Mouse (Mus musculus): Measurements from ENCODE around the gene Ptn. TPM values are rescaled to one million over a fixed set of nuclear protein-coding genes. Genes with fewer than 3 reads are reported as not detected.

Ptn gene
- not detected for total RNA-seq (2023)

GRCm38 (mm10) chr6:36809747-36810285 lies at the start of gene Ptn:
TSS of gene Ptn (minus strand) at chr6:36810220.

Data from B cell, adult 67 days (primary cell).